Mouse (Mus musculus) neural tube, embryonic 15.5 days (tissue): ENCODE measurements at regions not wholly inside any gene's neighbourhood (a gene's known extent, or its start where the extent isn't known, plus 50 kb on each side); places are given as distances from the start of the nearest gene placed in this dataset.

Source experiments
- ATAC-seq: fragments of 200-750 bp; cut with Nextera tagmentation; 2 replicates; pipeline ENCODE4 v1.8.0; 2017; ENCODE audit warnings: mild to moderate bottlenecking, moderate TSS enrichment, moderate library complexity; ENCODE audit not compliant: low FRiP score
- H3K27ac ChIP-seq: fragments of 300-500 bp; sonication (generic); replicated peaks from 2 replicates; pipeline ENCODE4 v1.5.1; 2015; ENCODE audit warnings: mild to moderate bottlenecking, inconsistent platforms
- H3K27me3 ChIP-seq: fragments of 300-500 bp; sonication (generic); replicated peaks from 2 replicates; pipeline ENCODE4 v1.6.1; 2015; ENCODE audit warnings: inconsistent platforms
- H3K36me3 ChIP-seq: fragments of 300-500 bp; sonication (generic); 2 replicates; pipeline ENCODE4 v1.6.1; 2015; ENCODE audit warnings: inconsistent platforms
- H3K4me1 ChIP-seq: fragments of 300-500 bp; sonication (generic); 2 replicates; pipeline ENCODE4 v1.6.1; 2015; ENCODE audit warnings: inconsistent platforms
- H3K4me2 ChIP-seq: fragments of 300-500 bp; sonication (generic); 2 replicates; pipeline ENCODE4 v1.6.1; 2015; ENCODE audit warnings: inconsistent platforms, mild to moderate bottlenecking, moderate library complexity
- H3K4me3 ChIP-seq: fragments of 300-500 bp; sonication (generic); replicated peaks from 2 replicates; pipeline ENCODE4 v1.5.1; 2015; ENCODE audit warnings: mild to moderate bottlenecking, inconsistent platforms
- H3K9ac ChIP-seq: fragments of 300-500 bp; sonication (generic); replicated peaks from 2 replicates; pipeline ENCODE4 v1.6.1; 2015; ENCODE audit warnings: mild to moderate bottlenecking, inconsistent platforms
- H3K9me3 ChIP-seq: fragments of 300-500 bp; sonication (generic); replicated peaks from 2 replicates; pipeline ENCODE4 v1.6.1; 2016; ENCODE audit warnings: inconsistent platforms
- WGBS: fragments of 180-500 bp; shearing (Covaris S2); methylation state at CpG from one replicate; pipeline ENCODE4 v1.1.7; 2015; ENCODE audit warnings: mixed read lengths; 5-methylcytosine and 5-hydroxymethylcytosine counted together

- Histone ChIP-seq H3K36me3 (no peaks in the 10 kb centered on the region), H3K4me3 (no peak overlapping the region), H3K9me3 (no peaks in the 10 kb centered on the region), H3K27ac (no peak overlapping the region), H3K9ac (no peak overlapping the region), H3K4me1 (no peaks in the 10 kb centered on the region), H3K4me2 (no peak overlapping the region), H3K27me3 (no peaks in the 10 kb centered on the region)
- WGBS = 94% methylated on average over 6 of the region's 6 CpGs
- no peak for ATAC-seq
These were observed 176.9 kb downstream of the Gm19410 start for GRCm38 (mm10) chr8:35942515-35942914.

- Histone ChIP-seq H3K27me3 (no peaks in the 10 kb centered on the region), H3K4me3 (no peak overlapping the region), H3K9me3 (no peaks in the 10 kb centered on the region), H3K9ac (no peak overlapping the region), H3K4me2 (no peak overlapping the region), H3K27ac (no peak overlapping the region), H3K4me1 (peaks cover 1% of the 10 kb centered on the region; the same call in 1 of the 2 replicates), H3K36me3 (no peaks in the 10 kb centered on the region)
- WGBS = 87% methylated on average over 3 of the region's 3 CpGs
- no peak for ATAC-seq
These were observed 178.1 kb downstream of the Gm19410 start for GRCm38 (mm10) chr8:35943686-35944085.

GRCm38 (mm10) chr8:35944461-35944860 lies 178.9 kb downstream of the Gm19410 start:
- WGBS = 87% methylated on average over 4 of the region's 4 CpGs
- no peaks in the 10 kb centered on the region for H3K27me3 ChIP-seq
- no peak overlapping the region for H3K4me2 ChIP-seq
- no peaks in the 10 kb centered on the region for H3K9me3 ChIP-seq
- H3K36me3 ChIP-seq = no peaks in the 10 kb centered on the region
- H3K4me1 ChIP-seq = peaks cover 8% of the 10 kb centered on the region; the same call in 1 of the 2 replicates
- H3K27ac ChIP-seq = no peak overlapping the region
- H3K4me3 ChIP-seq = no peak overlapping the region
- no peak for ATAC-seq
- no peak overlapping the region for H3K9ac ChIP-seq

- Histone ChIP-seq H3K9ac (no peak overlapping the region), H3K4me1 (peaks cover 8% of the 10 kb centered on the region; the same call in 1 of the 2 replicates), H3K36me3 (no peaks in the 10 kb centered on the region), H3K9me3 (no peaks in the 10 kb centered on the region), H3K27me3 (no peaks in the 10 kb centered on the region), H3K27ac (no peak overlapping the region), H3K4me2 (no peak overlapping the region), H3K4me3 (no peak overlapping the region)
- ATAC-seq = no peak
- WGBS = 74% methylated on average over 1 of the region's 1 CpGs
These were observed 180.9 kb downstream of the Gm19410 start for GRCm38 (mm10) chr8:35946539-35946940.

GRCm38 (mm10) chr8:35948146-35948545 lies 182.6 kb downstream of the Gm19410 start:
- no peaks in the 10 kb centered on the region for H3K9me3 ChIP-seq
- H3K4me3 ChIP-seq = no peak overlapping the region
- peaks cover 8% of the 10 kb centered on the region; the same call in 1 of the 2 replicates for H3K4me1 ChIP-seq
- no peaks in the 10 kb centered on the region for H3K36me3 ChIP-seq
- no peak for ATAC-seq
- H3K9ac ChIP-seq = no peak overlapping the region
- H3K27me3 ChIP-seq = no peaks in the 10 kb centered on the region
- H3K4me2 ChIP-seq = no peak overlapping the region
- WGBS = 91% methylated on average over 2 of the region's 2 CpGs
- H3K27ac ChIP-seq = no peak overlapping the region

- Histone ChIP-seq H3K4me3 (no peak overlapping the region), H3K4me2 (no peak overlapping the region), H3K9me3 (no peaks in the 10 kb centered on the region), H3K27ac (no peak overlapping the region), H3K4me1 (peaks cover 8% of the 10 kb centered on the region; the same call in 1 of the 2 replicates), H3K27me3 (no peaks in the 10 kb centered on the region), H3K36me3 (no peaks in the 10 kb centered on the region), H3K9ac (no peak overlapping the region)
- peak; percentile 47; the same call in 1 of the 2 replicates for ATAC-seq
- WGBS = 35% methylated on average over 8 of the region's 9 CpGs
These were observed 183.2 kb downstream of the Gm19410 start for GRCm38 (mm10) chr8:35948751-35949183.

- no peak overlapping the region for H3K4me3 ChIP-seq
- ATAC-seq = no peak
- peaks cover 6% of the 10 kb centered on the region; the same call in 1 of the 2 replicates for H3K4me1 ChIP-seq
- 82% methylated on average over 2 of the region's 2 CpGs for WGBS
- no peaks in the 10 kb centered on the region for H3K36me3 ChIP-seq
- H3K9ac ChIP-seq = no peak overlapping the region
- H3K27ac ChIP-seq = no peak overlapping the region
- H3K27me3 ChIP-seq = no peaks in the 10 kb centered on the region
- no peaks in the 10 kb centered on the region for H3K9me3 ChIP-seq
- H3K4me2 ChIP-seq = no peak overlapping the region
These were observed 189.9 kb downstream of the Gm19410 start for GRCm38 (mm10) chr8:35955506-35955905.

- ATAC-seq = no peak
- peaks cover 8% of the 10 kb centered on the region for H3K4me1 ChIP-seq
- 25% methylated on average over 2 of the region's 2 CpGs for WGBS
- no peak overlapping the region for H3K27ac ChIP-seq
- H3K9ac ChIP-seq = no peak overlapping the region
- H3K27me3 ChIP-seq = no peaks in the 10 kb centered on the region
- no peak overlapping the region for H3K4me2 ChIP-seq
- no peaks in the 10 kb centered on the region for H3K9me3 ChIP-seq
- no peaks in the 10 kb centered on the region for H3K36me3 ChIP-seq
- H3K4me3 ChIP-seq = no peak overlapping the region
These were observed 190.7 kb downstream of the Gm19410 start for GRCm38 (mm10) chr8:35956319-35956718.

- Histone ChIP-seq H3K36me3 (no peaks in the 10 kb centered on the region), H3K9ac (no peak overlapping the region), H3K9me3 (no peaks in the 10 kb centered on the region), H3K4me2 (no peak overlapping the region), H3K4me1 (peaks cover 15% of the 10 kb centered on the region), H3K27ac (no peak overlapping the region), H3K27me3 (no peaks in the 10 kb centered on the region), H3K4me3 (no peak overlapping the region)
- WGBS = 74% methylated on average over 4 of the region's 4 CpGs
- no peak for ATAC-seq
These were observed 193.6 kb downstream of the Gm19410 start for GRCm38 (mm10) chr8:35959201-35959600.

- no peak for ATAC-seq
- Histone ChIP-seq H3K9ac (no peak overlapping the region), H3K4me3 (no peak overlapping the region), H3K9me3 (no peaks in the 10 kb centered on the region), H3K27me3 (no peaks in the 10 kb centered on the region), H3K27ac (peak overlapping the region; percentile 37; the same call in 1 of the 2 replicates), H3K36me3 (no peaks in the 10 kb centered on the region), H3K4me2 (no peak overlapping the region), H3K4me1 (peaks cover 13% of the 10 kb centered on the region)
- WGBS = 61% methylated on average over 9 of the region's 9 CpGs
These were observed 195.5 kb downstream of the Gm19410 start for GRCm38 (mm10) chr8:35960867-35961614.

- no peak overlapping the region for H3K4me2 ChIP-seq
- no peak for ATAC-seq
- H3K36me3 ChIP-seq = no peaks in the 10 kb centered on the region
- H3K27me3 ChIP-seq = no peaks in the 10 kb centered on the region
- peak overlapping the region; percentile 37; the same call in 1 of the 2 replicates for H3K27ac ChIP-seq
- no peak overlapping the region for H3K9ac ChIP-seq
- 42% methylated on average over 20 of the region's 20 CpGs for WGBS
- no peaks in the 10 kb centered on the region for H3K9me3 ChIP-seq
- no peak overlapping the region for H3K4me3 ChIP-seq
- H3K4me1 ChIP-seq = peaks cover 11% of the 10 kb centered on the region
These were observed 196.1 kb downstream of the Gm19410 start for GRCm38 (mm10) chr8:35961615-35962220.

- Histone ChIP-seq H3K4me3 (no peak overlapping the region), H3K27me3 (no peaks in the 10 kb centered on the region), H3K36me3 (no peaks in the 10 kb centered on the region), H3K4me2 (no peak overlapping the region), H3K9ac (no peak overlapping the region), H3K4me1 (peaks cover 9% of the 10 kb centered on the region), H3K9me3 (no peaks in the 10 kb centered on the region), H3K27ac (no peak overlapping the region)
- 60% methylated on average over 1 of the region's 1 CpGs for WGBS
- ATAC-seq = no peak
These were observed 199.3 kb downstream of the Gm19410 start for GRCm38 (mm10) chr8:35964932-35965331.
